Mouse (Mus musculus) layer of hippocampus, adult 9-10 months (tissue): ENCODE measurements around the gene Cd80.

Experiments used
- DNase-seq: peaks from one replicate; pipeline ENCODE4 v3.0.0; 2022; ENCODE audit warnings: low spot score

Gene Cd80

GRCm38 (mm10) chr16:38522129-38523084 lies 67.0 kb downstream of the Cd80 start, which contains the start of gene Timmdc1:
Gene Timmdc1 (minus strand): TSS chr16:38522663.
- peak; percentile 83 for DNase-seq

DNA sequence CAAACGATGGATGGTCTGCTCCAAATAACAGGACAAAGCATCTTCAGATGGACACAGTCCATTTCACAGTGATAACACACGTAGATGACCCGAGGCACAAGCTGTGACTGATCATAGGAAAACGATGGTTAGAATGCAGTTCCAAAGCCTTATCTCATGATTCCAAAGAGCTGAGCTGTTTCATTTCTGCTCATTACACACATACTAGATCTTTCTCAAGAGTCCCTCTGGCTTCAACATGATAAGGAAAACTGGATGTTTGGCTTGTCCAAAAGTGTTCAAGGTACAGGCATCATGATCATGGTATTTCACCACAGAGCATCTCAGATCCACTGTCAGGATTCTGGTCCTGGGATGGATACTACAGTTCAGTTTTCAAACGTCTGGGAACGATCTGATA lies 70.9 kb downstream of the Cd80 start:
- DNase-seq: no peak

- DNase-seq: peak; percentile 72
Measured at GRCm38 (mm10) chr16:38536544-38537146, 81.3 kb downstream of the Cd80 start.

DNA sequence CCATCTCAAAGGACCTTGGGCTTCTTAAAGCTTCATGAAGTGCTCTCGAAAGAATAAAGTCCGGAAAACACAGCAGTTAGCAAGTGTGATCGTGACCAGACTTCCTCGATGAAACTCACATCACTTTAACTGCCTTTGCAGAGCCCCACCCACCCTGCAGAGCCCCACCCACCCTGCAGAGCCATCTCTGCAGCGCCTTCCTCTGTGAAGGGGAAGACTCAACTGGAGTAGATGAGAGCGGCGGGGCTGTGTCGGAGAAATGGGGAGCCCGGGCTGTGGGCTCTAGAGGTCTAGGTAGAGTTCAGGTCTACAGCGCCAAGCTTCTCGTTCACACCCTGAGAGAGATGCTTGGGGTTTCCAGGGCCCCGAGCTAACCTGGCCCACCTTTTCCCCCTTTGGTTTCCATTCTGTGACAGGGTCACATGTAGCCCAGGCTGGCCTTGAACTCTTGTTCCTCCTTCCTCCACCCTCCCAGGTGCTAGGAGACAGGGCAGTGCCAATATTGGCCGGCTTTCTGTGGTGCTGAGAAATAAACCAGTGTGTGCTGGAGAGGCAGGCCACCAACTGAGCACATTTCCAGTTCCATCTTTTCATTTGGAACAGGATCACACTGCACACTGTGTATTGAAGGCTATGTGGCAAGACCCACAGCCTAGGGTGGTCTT lies 83.5 kb downstream of the Cd80 start:
- DNase-seq: no peak
